Mouse (Mus musculus): ENCODE data around the gene Zfp64. TPM values are rescaled to one million over a fixed set of nuclear protein-coding genes. Genes with fewer than 3 reads are reported as not detected.
A peak's percentile ranks its signal among the peaks of the same experiment; 100 is the strongest.

Zfp64 gene
- polyA plus RNA-seq, 1 experiment from 2014 or later = 29.7 TPM

DNA sequence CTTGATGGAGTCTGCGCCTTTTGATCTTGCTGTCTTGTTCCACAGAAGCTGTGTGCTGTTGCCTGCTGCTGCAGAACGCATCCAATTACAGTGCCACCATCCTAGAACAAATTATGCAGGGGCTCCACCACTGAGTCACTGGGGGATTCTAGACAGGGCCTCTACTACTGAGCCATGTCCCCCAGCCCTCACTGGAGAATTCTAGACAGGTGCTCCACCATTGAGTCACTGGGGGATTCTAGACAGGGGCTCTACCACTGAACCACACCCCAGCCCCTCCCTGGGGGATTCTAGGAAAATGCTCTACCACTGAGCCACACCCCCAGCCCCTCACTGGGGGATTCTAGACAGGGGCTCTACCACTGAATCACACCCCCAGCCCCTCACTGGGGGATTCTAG, 63.3 kb downstream of the Zfp64 start:
- Histone ChIP-seq H3K9me3 (replicated peaks; ENCODE audit: control insufficient read depth, low read length) (no peaks in the 10 kb centered on the region), H3K4me3 (ENCODE audit: low read depth, low read length) (no peak overlapping the region), H3K27ac (ENCODE audit: low read depth, low read length) (no peak overlapping the region), H3K27me3 (replicated peaks; ENCODE audit: control insufficient read depth, insufficient read depth, low read length) (no peaks in the 10 kb centered on the region), H3K4me2 (ENCODE audit: low read length) (no peak overlapping the region), H3K36me3 (ENCODE audit: control insufficient read depth, insufficient read depth, low read length) (no peaks in the 10 kb centered on the region), H3K4me1 (ENCODE audit: control insufficient read depth, insufficient read depth, low read length) (no peaks in the 10 kb centered on the region), H3K9ac (ENCODE audit: low read length) (no peak overlapping the region)
- WGBS = 81% methylated on average over 2 of the region's 2 CpGs
- ATAC-seq (no peak), DNase-seq (ENCODE audit: low spot score) (no peak)

DNA sequence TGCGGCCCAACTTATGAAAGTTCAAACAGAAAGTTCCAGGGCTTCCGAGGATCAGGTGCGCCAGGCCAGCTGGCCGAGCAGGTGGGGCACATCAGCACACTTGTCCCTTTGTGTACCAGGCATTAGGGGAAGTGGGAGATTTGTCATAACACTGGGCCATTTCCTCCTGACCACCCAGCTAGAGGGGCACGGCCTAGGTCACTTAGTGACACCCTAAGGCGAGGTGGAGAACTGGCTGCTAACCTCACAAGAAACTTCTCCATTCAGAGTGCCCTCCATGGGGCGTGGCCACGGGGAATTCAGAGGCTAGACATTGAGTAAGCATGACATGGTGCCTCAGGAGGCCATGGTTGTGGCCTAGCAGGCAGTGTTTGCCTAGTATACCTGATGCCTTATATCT, 70.7 kb downstream of the Zfp64 start:
- no peak overlapping the region for H3K4me3 ChIP-seq (ENCODE audit: low read depth, low read length)
- H3K9ac ChIP-seq (ENCODE audit: low read length) = no peak overlapping the region
- H3K4me1 ChIP-seq (ENCODE audit: control insufficient read depth, insufficient read depth, low read length) = no peaks in the 10 kb centered on the region
- no peaks in the 10 kb centered on the region for H3K36me3 ChIP-seq (ENCODE audit: control insufficient read depth, insufficient read depth, low read length)
- ATAC-seq (no peak), DNase-seq (ENCODE audit: low spot score) (no peak)
- WGBS = 74% methylated on average over 8 of the region's 8 CpGs
- no peaks in the 10 kb centered on the region for H3K27me3 ChIP-seq (replicated peaks; ENCODE audit: control insufficient read depth, insufficient read depth, low read length)
- H3K9me3 ChIP-seq (replicated peaks; ENCODE audit: control insufficient read depth, low read length) = no peaks in the 10 kb centered on the region
- H3K4me2 ChIP-seq (ENCODE audit: low read length) = no peak overlapping the region
- no peak overlapping the region for H3K27ac ChIP-seq (ENCODE audit: low read depth, low read length)

DNA sequence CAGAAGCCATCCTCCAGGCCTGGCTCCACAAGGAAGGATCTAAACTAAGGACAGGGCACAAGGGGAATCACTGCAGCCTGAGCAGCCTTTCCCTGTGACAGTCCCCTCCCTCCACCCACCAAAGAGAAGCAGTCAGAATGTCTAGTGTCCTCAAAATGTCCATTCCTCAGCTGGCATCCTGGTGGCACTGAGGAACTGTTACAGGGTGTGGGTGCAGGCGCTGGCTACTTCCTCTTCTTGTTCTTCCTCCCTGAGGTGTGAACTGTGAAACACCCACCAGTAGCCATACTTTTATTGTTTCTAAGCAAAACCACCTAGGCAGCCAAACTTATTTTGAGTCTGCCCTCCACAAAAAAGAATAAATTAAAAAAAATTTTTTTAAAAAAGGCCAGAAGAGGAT, 72.4 kb downstream of the Zfp64 start:
- 95% methylated on average over 1 of the region's 1 CpGs for WGBS
- Histone ChIP-seq H3K9me3 (replicated peaks; ENCODE audit: control insufficient read depth, low read length) (no peaks in the 10 kb centered on the region), H3K27me3 (replicated peaks; ENCODE audit: control insufficient read depth, insufficient read depth, low read length) (no peaks in the 10 kb centered on the region), H3K36me3 (ENCODE audit: control insufficient read depth, insufficient read depth, low read length) (no peaks in the 10 kb centered on the region), H3K4me1 (ENCODE audit: control insufficient read depth, insufficient read depth, low read length) (no peaks in the 10 kb centered on the region), H3K9ac (ENCODE audit: low read length) (no peak overlapping the region), H3K4me3 (ENCODE audit: low read depth, low read length) (no peak overlapping the region), H3K27ac (ENCODE audit: low read depth, low read length) (no peak overlapping the region), H3K4me2 (ENCODE audit: low read length) (no peak overlapping the region)
- ATAC-seq (no peak), DNase-seq (ENCODE audit: low spot score) (no peak)

DNA sequence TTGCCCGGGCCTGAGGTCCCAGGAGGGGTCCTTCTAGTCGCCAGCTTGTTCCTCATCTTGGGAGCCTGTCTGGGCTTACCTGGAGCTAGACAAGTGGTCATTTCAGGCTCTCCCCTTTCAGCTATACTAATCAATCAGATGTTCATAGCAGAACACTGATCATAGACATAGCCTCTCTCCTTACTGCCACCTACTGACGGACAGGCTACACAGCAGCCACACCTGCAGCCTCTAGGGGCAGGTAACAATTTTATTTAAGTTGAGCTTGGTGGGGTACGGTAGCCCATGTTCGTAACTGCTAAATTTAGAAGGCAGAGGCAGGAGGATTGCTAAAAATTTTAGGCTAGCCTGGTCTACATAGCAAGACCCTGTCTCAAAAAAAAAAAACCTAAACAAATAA, 73.5 kb downstream of the Zfp64 start:
- ATAC-seq = no peak

DNA sequence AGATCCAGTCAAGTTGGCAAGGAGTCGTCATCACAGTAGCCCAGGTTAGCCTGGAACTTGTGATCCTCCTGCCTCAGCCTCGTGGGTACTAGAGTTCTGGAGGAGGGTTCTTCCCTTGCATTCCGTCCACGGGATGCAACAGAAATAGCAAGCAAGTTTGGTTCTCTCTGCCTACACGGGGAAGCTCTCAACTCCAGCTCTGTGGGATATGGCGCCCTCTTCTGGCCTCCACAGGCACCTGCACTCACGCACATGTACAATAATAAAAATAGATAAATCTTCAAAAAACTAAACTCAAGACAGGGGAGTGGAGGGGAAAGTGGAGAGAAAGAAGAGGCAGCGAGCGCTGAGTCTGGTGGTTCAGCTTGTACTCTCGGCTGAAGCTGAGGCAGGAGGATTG, 75.8 kb downstream of the Zfp64 start:
- ATAC-seq = no peak
- no peak for DNase-seq (ENCODE audit: low spot score)

More for the DNA sequence above, 73.5 kb downstream of the Zfp64 start:
- no peak overlapping the region for H3K9ac ChIP-seq (ENCODE audit: low read length)
- no peaks in the 10 kb centered on the region for H3K9me3 ChIP-seq (replicated peaks; ENCODE audit: control insufficient read depth, low read length)
- H3K4me2 ChIP-seq (ENCODE audit: low read length) = no peak overlapping the region
- no peak overlapping the region for H3K27ac ChIP-seq (ENCODE audit: low read depth, low read length)
- no peaks in the 10 kb centered on the region for H3K4me1 ChIP-seq (ENCODE audit: control insufficient read depth, insufficient read depth, low read length)
- 53% methylated on average over 5 of the region's 5 CpGs for WGBS
- H3K36me3 ChIP-seq (ENCODE audit: control insufficient read depth, insufficient read depth, low read length) = no peaks in the 10 kb centered on the region
- DNase-seq (ENCODE audit: low spot score) = peak; percentile 42
- no peaks in the 10 kb centered on the region for H3K27me3 ChIP-seq (replicated peaks; ENCODE audit: control insufficient read depth, insufficient read depth, low read length)
- no peak overlapping the region for H3K4me3 ChIP-seq (ENCODE audit: low read depth, low read length)

DNA sequence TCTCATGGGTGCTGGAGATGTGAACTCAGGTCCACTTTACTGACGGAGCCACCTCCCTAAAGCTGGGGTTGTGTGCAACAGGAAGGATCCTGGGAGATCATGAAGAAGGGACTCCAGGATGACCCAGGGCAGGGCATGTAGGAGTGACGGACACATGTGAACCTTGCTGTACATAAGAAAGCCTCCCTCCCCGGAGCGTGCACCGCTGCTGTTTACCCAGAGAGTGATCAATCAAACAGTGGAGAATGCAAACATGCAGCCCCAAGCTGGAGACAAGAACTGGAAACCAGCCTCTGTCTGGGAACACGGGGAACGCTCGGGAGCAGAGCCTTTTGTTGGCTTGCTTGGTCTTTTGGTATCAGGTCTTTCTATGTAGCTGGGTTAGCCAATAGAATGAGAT, 76.7 kb downstream of the Zfp64 start:
- Histone ChIP-seq H3K4me1 (ENCODE audit: control insufficient read depth, insufficient read depth, low read length) (no peaks in the 10 kb centered on the region), H3K9me3 (replicated peaks; ENCODE audit: control insufficient read depth, low read length) (no peaks in the 10 kb centered on the region), H3K4me2 (ENCODE audit: low read length) (no peak overlapping the region), H3K4me3 (ENCODE audit: low read depth, low read length) (no peak overlapping the region), H3K27me3 (replicated peaks; ENCODE audit: control insufficient read depth, insufficient read depth, low read length) (no peaks in the 10 kb centered on the region), H3K27ac (ENCODE audit: low read depth, low read length) (no peak overlapping the region), H3K36me3 (ENCODE audit: control insufficient read depth, insufficient read depth, low read length) (no peaks in the 10 kb centered on the region), H3K9ac (ENCODE audit: low read length) (no peak overlapping the region)
- ATAC-seq (no peak), DNase-seq (ENCODE audit: low spot score) (no peak)
- 80% methylated on average over 8 of the region's 8 CpGs for WGBS

More for the DNA sequence above, 75.8 kb downstream of the Zfp64 start:
- WGBS = 84% methylated on average over 10 of the region's 10 CpGs
- Histone ChIP-seq H3K4me1 (ENCODE audit: control insufficient read depth, insufficient read depth, low read length) (no peaks in the 10 kb centered on the region), H3K9me3 (replicated peaks; ENCODE audit: control insufficient read depth, low read length) (no peaks in the 10 kb centered on the region), H3K4me3 (ENCODE audit: low read depth, low read length) (no peak overlapping the region), H3K4me2 (ENCODE audit: low read length) (no peak overlapping the region), H3K27me3 (replicated peaks; ENCODE audit: control insufficient read depth, insufficient read depth, low read length) (no peaks in the 10 kb centered on the region), H3K9ac (ENCODE audit: low read length) (no peak overlapping the region), H3K36me3 (ENCODE audit: control insufficient read depth, insufficient read depth, low read length) (no peaks in the 10 kb centered on the region), H3K27ac (ENCODE audit: low read depth, low read length) (no peak overlapping the region)

DNA sequence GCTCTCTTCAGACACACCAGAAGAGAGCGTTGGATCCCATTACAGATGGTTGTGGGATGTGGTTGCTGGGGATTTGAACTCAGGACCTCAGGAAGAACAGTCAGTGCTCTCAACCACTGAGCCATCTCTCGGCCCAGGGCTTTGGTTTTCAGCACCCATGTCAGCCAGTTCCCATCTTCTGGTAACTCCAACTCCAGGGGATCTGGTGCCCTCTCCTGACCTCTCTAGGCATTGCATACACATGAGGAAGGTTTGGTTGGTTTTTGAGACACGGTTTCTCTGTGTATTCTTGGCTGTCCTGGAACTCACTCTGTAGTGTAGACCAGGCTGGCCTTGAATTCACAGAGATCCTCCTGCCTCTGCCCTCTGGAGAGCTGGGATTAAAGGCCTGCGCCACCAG, 77.2 kb downstream of the Zfp64 start:
- no peaks in the 10 kb centered on the region for H3K4me1 ChIP-seq (ENCODE audit: control insufficient read depth, insufficient read depth, low read length)
- no peak for DNase-seq (ENCODE audit: low spot score)
- H3K4me2 ChIP-seq (ENCODE audit: low read length) = no peak overlapping the region
- no peak overlapping the region for H3K9ac ChIP-seq (ENCODE audit: low read length)
- ATAC-seq = no peak
- no peaks in the 10 kb centered on the region for H3K27me3 ChIP-seq (replicated peaks; ENCODE audit: control insufficient read depth, insufficient read depth, low read length)
- no peak overlapping the region for H3K4me3 ChIP-seq (ENCODE audit: low read depth, low read length)
- H3K9me3 ChIP-seq (replicated peaks; ENCODE audit: control insufficient read depth, low read length) = no peaks in the 10 kb centered on the region
- no peak overlapping the region for H3K27ac ChIP-seq (ENCODE audit: low read depth, low read length)
- H3K36me3 ChIP-seq (ENCODE audit: control insufficient read depth, insufficient read depth, low read length) = no peaks in the 10 kb centered on the region
- 83% methylated on average over 4 of the region's 4 CpGs for WGBS

DNA sequence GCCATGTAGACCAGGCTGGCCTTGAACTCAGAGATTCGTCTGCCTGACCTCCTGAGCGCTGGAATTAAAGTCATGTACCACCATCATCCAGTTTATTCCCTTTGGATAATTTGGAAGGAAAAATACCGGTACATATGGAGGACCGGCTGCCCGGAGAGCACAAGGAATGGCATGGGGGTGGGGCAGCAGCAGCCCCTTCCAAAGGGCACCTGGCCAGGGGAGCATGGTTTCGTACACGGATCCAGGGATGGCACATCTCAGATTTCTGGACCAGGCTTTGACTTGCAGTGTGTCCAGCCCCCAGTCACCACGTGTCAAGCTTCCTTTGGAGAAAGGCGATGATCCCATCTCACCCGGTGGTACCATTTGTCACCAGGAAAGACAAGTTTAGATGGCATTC, 78.8 kb downstream of the Zfp64 start:
- Histone ChIP-seq H3K4me1 (ENCODE audit: control insufficient read depth, insufficient read depth, low read length) (peaks cover 6% of the 10 kb centered on the region; the same call in 1 of the 2 replicates), H3K9ac (ENCODE audit: low read length) (no peak overlapping the region), H3K4me3 (ENCODE audit: low read depth, low read length) (no peak overlapping the region), H3K27me3 (replicated peaks; ENCODE audit: control insufficient read depth, insufficient read depth, low read length) (no peaks in the 10 kb centered on the region), H3K4me2 (ENCODE audit: low read length) (no peak overlapping the region), H3K27ac (ENCODE audit: low read depth, low read length) (no peak overlapping the region), H3K36me3 (ENCODE audit: control insufficient read depth, insufficient read depth, low read length) (no peaks in the 10 kb centered on the region), H3K9me3 (replicated peaks; ENCODE audit: control insufficient read depth, low read length) (no peaks in the 10 kb centered on the region)
- ATAC-seq = no peak
- 92% methylated on average over 10 of the region's 10 CpGs for WGBS
- no peak for DNase-seq (ENCODE audit: low spot score)

DNA sequence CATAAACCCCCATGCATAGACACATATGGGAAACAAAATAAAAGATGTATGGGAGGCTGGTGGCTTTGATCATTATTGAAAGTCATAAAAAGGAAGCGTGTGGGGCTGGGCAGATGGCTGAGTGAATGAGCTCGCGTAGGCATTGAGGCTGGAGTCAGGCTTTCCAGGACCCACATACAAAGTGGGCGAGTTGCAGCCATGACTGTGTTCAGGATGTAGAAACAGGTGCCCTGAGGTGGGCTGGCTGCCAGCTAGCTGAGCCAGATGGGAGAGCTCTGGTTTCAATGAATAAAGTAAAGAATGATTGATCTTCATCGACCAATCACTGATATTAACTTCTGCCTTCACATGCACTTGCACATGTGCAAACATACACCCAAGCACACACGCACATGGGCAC, 80.9 kb downstream of the Zfp64 start:
- WGBS = 86% methylated on average over 6 of the region's 6 CpGs
- no peaks in the 10 kb centered on the region for H3K36me3 ChIP-seq (ENCODE audit: control insufficient read depth, insufficient read depth, low read length)
- peaks cover 6% of the 10 kb centered on the region; the same call in 1 of the 2 replicates for H3K4me1 ChIP-seq (ENCODE audit: control insufficient read depth, insufficient read depth, low read length)
- H3K9me3 ChIP-seq (replicated peaks; ENCODE audit: control insufficient read depth, low read length) = no peaks in the 10 kb centered on the region
- H3K4me2 ChIP-seq (ENCODE audit: low read length) = no peak overlapping the region
- H3K27me3 ChIP-seq (replicated peaks; ENCODE audit: control insufficient read depth, insufficient read depth, low read length) = no peaks in the 10 kb centered on the region
- H3K9ac ChIP-seq (ENCODE audit: low read length) = no peak overlapping the region
- ATAC-seq = no peak
- no peak overlapping the region for H3K4me3 ChIP-seq (ENCODE audit: low read depth, low read length)
- H3K27ac ChIP-seq (ENCODE audit: low read depth, low read length) = no peak overlapping the region
- no peak for DNase-seq (ENCODE audit: low spot score)
